Mouse (Mus musculus): ENCODE data around the gene Sertad4.

Gene Sertad4

GRCm38 (mm10) chr1:192851640-192852039 lies 3.9 kb downstream of the Sertad4 start:
- no peak for DNase-seq (ENCODE audit: low spot score in 2 of 2)

GRCm38 (mm10) chr1:192851126-192851525 lies 4.4 kb downstream of the Sertad4 start:
- no peak for DNase-seq (ENCODE audit: low spot score in 2 of 2)

GRCm38 (mm10) chr1:192849616-192850015 lies 5.9 kb downstream of the Sertad4 start:
- no peak for DNase-seq (ENCODE audit: low spot score in 2 of 2)

- DNase-seq (ENCODE audit: low spot score in 2 of 2) = no peak
These were observed 8.3 kb downstream of the Sertad4 start for GRCm38 (mm10) chr1:192847254-192847653.

- no peak for DNase-seq (ENCODE audit: low spot score in 2 of 2)
These were observed 14.3 kb downstream of the Sertad4 start for GRCm38 (mm10) chr1:192841094-192841813.

- DNase-seq (ENCODE audit: low spot score in 2 of 2) = no peak
These were observed 14.9 kb downstream of the Sertad4 start for GRCm38 (mm10) chr1:192840655-192841054.

GRCm38 (mm10) chr1:192835211-192835681 lies 20.3 kb downstream of the Sertad4 start:
- no peak for DNase-seq (ENCODE audit: low spot score in 2 of 2)

- DNase-seq (ENCODE audit: low spot score in 2 of 2) = no peak
These were observed 21.0 kb downstream of the Sertad4 start for GRCm38 (mm10) chr1:192834361-192835210.

- DNase-seq (ENCODE audit: low spot score in 2 of 2) = no peak
These were observed 22.0 kb downstream of the Sertad4 start for GRCm38 (mm10) chr1:192833586-192833985.

GRCm38 (mm10) chr1:192833097-192833496 lies 22.5 kb downstream of the Sertad4 start:
- no peak for DNase-seq (ENCODE audit: low spot score in 2 of 2)

- no peak for DNase-seq (ENCODE audit: low spot score in 2 of 2)
These were observed 23.2 kb downstream of the Sertad4 start for GRCm38 (mm10) chr1:192832338-192832737.

GRCm38 (mm10) chr1:192830444-192830843 lies 25.1 kb downstream of the Sertad4 start:
- no peak for DNase-seq (ENCODE audit: low spot score in 2 of 2)

GRCm38 (mm10) chr1:192828928-192829327 lies 26.6 kb downstream of the Sertad4 start:
- DNase-seq (ENCODE audit: low spot score in 2 of 2) = no peak

GRCm38 (mm10) chr1:192827955-192828354 lies 27.6 kb downstream of the Sertad4 start:
- DNase-seq (ENCODE audit: low spot score in 2 of 2) = no peak

- no peak for DNase-seq (ENCODE audit: low spot score in 2 of 2)
These were observed 29.8 kb downstream of the Sertad4 start for GRCm38 (mm10) chr1:192825746-192826145.

- no peak for DNase-seq (ENCODE audit: low spot score in 2 of 2)
These were observed 32.7 kb downstream of the Sertad4 start for GRCm38 (mm10) chr1:192822652-192823525.

GRCm38 (mm10) chr1:192822309-192822651 lies 33.3 kb downstream of the Sertad4 start:
- DNase-seq (ENCODE audit: low spot score in 2 of 2) = no peak

GRCm38 (mm10) chr1:192818334-192818733 lies 37.2 kb downstream of the Sertad4 start:
- DNase-seq (ENCODE audit: low spot score in 2 of 2) = no peak

GRCm38 (mm10) chr1:192815789-192816188 lies 39.8 kb downstream of the Sertad4 start:
- DNase-seq (ENCODE audit: low spot score in 2 of 2) = no peak

- no peak for DNase-seq (ENCODE audit: low spot score in 2 of 2)
These were observed 40.9 kb downstream of the Sertad4 start for GRCm38 (mm10) chr1:192814700-192815099.

GRCm38 (mm10) chr1:192812758-192813157 lies 42.8 kb downstream of the Sertad4 start:
- no peak for DNase-seq (ENCODE audit: low spot score in 2 of 2)

GRCm38 (mm10) chr1:192812290-192812689 lies 43.3 kb downstream of the Sertad4 start:
- no peak for DNase-seq (ENCODE audit: low spot score in 2 of 2)
